Mouse (Mus musculus) testis, adult 2 months (tissue): ENCODE data around the gene Vat1l.

Experiments
- CTCF ChIP-seq: fragments of 200-500 bp; IDR thresholded peaks from 2 replicates; pipeline ENCODE4 v1.5.1; 2012; ENCODE audit warnings: low read depth, mild to moderate bottlenecking, inconsistent platforms, low read length, moderate library complexity; ENCODE audit not compliant: control insufficient read depth, insufficient read depth, insufficient replicate concordance
- POLR2A ChIP-seq: fragments of 200-500 bp; IDR thresholded peaks from 2 replicates; pipeline ENCODE4 v1.6.1; 2012; ENCODE audit warnings: low read depth, mild to moderate bottlenecking, inconsistent platforms, low read length, moderate library complexity; ENCODE audit not compliant: control insufficient read depth

DNA sequence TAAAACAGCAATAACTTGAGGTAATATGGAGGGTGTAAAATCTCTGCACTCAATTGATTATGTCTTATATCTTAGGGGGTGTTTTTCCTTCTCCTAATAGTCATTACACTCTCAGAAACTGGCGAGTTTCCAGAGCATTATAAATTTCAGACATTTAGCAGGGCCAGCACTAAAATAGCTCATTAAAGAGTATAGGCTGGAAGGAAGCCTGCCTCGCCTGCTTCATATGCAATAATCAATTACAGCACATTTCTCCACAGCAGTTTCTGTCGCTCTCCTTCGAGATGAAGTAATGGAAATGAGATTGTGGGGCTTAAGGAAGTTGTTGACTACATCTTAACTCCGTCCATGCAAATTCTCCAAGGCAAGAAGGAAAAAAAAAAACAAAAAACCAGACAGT is 139.4 kb downstream of the Vat1l start:
- TF ChIP-seq CTCF: no peak
- TF ChIP-seq POLR2A: no peak
